Mouse (Mus musculus) lung, postnatal 0 days (tissue): ENCODE measurements at regions not wholly inside any gene's neighbourhood (a gene's known extent, or its start where the extent isn't known, plus 50 kb on each side); places are given as distances from the start of the nearest gene placed in this dataset.

Source experiments
- ATAC-seq: fragments of 200-750 bp; cut with Nextera tagmentation; 2 replicates; pipeline ENCODE4 v1.8.0; 2017; ENCODE audit warnings: moderate library complexity
- DNase-seq: peaks from one replicate; pipeline ENCODE4 v3.0.0-alpha.2; 2016; ENCODE audit warnings: low spot score
- H3K27ac ChIP-seq: fragments of 300-500 bp; sonication (generic); 2 replicates; pipeline ENCODE4 v1.5.1; 2014; ENCODE audit warnings: antibody characterized with exemption, mild to moderate bottlenecking, low read length, mixed read lengths
- H3K27me3 ChIP-seq: fragments of 300-500 bp; sonication (generic); replicated peaks from 2 replicates; pipeline ENCODE4 v1.6.1; 2014; ENCODE audit warnings: low read length, mixed read lengths; ENCODE audit not compliant: insufficient read depth
- H3K36me3 ChIP-seq: fragments of 300-500 bp; sonication (generic); 2 replicates; pipeline ENCODE4 v1.6.1; 2014; ENCODE audit warnings: low read length, mixed read lengths; ENCODE audit not compliant: insufficient read depth
- H3K4me1 ChIP-seq: fragments of 300-500 bp; sonication (generic); 2 replicates; pipeline ENCODE4 v1.6.1; 2014; ENCODE audit warnings: antibody characterized with exemption, low read depth, low read length, mixed read lengths; ENCODE audit not compliant: insufficient read depth
- H3K4me2 ChIP-seq: fragments of 300-500 bp; sonication (generic); replicated peaks from 2 replicates; pipeline ENCODE4 v1.6.1; 2014; ENCODE audit warnings: low read depth, mild to moderate bottlenecking, low read length, moderate library complexity, mixed read lengths
- H3K4me3 ChIP-seq: fragments of 300-500 bp; sonication (generic); 2 replicates; pipeline ENCODE4 v1.5.1; 2014; ENCODE audit warnings: low read depth, low read length
- H3K9ac ChIP-seq: fragments of 300-500 bp; sonication (generic); replicated peaks from 2 replicates; pipeline ENCODE4 v1.6.1; 2014; ENCODE audit warnings: low read depth, mild to moderate bottlenecking
- H3K9me3 ChIP-seq: fragments of 300-500 bp; sonication (generic); 2 replicates; pipeline ENCODE4 v1.6.1; 2016; ENCODE audit warnings: low read length, mixed read lengths
- CTCF ChIP-seq: IDR thresholded peaks from 2 replicates; pipeline ENCODE4 v1.5.1; 2016; ENCODE audit warnings: antibody characterized with exemption, mild to moderate bottlenecking
- EP300 ChIP-seq: IDR thresholded peaks from 2 replicates; pipeline ENCODE4 v1.6.1; 2016; ENCODE audit warnings: antibody characterized with exemption, mild to moderate bottlenecking, control low read depth
- WGBS: fragments of 180-500 bp; shearing (Covaris S2); extraction: QIAGEN DNeasy Blood & Tissue Kit; methylation state at CpG from one replicate; pipeline ENCODE4 v1.1.7; 2014; 5-methylcytosine and 5-hydroxymethylcytosine counted together

GRCm38 (mm10) chr12:29232492-29233447 is 295.4 kb upstream of the Myt1l start:
- no peak for TF ChIP-seq CTCF
- TF ChIP-seq EP300 = no peak

GRCm38 (mm10) chr12:29236496-29236895 is 291.7 kb upstream of the Myt1l start:
- no peaks in the 10 kb centered on the region for H3K27me3 ChIP-seq
- no peak overlapping the region for H3K27ac ChIP-seq
- no peaks in the 10 kb centered on the region for H3K36me3 ChIP-seq
- DNase-seq (no peak), ATAC-seq (no peak)
- no peaks in the 10 kb centered on the region for H3K9me3 ChIP-seq
- WGBS = 86% methylated on average over 2 of the region's 2 CpGs
- H3K4me1 ChIP-seq = 0 out of 2 replicates have a peak, but pooled peaks cover 5% of the 10 kb centered on the region
- H3K9ac ChIP-seq = no peak overlapping the region
- TF ChIP-seq CTCF = no peak
- no peak for TF ChIP-seq EP300
- no peak overlapping the region for H3K4me3 ChIP-seq
- no peak overlapping the region for H3K4me2 ChIP-seq

More at GRCm38 (mm10) chr12:29232492-29233447, 295.4 kb upstream of the Myt1l start:
- Histone ChIP-seq H3K9me3 (no peaks in the 10 kb centered on the region), H3K4me3 (no peak overlapping the region), H3K27me3 (no peaks in the 10 kb centered on the region), H3K4me1 (no peaks in the 10 kb centered on the region), H3K9ac (no peak overlapping the region), H3K4me2 (no peak overlapping the region), H3K36me3 (no peaks in the 10 kb centered on the region), H3K27ac (no peak overlapping the region)
- no peak for DNase-seq
- WGBS = 28% methylated on average over 16 of the region's 16 CpGs
- no peak for ATAC-seq

DNA sequence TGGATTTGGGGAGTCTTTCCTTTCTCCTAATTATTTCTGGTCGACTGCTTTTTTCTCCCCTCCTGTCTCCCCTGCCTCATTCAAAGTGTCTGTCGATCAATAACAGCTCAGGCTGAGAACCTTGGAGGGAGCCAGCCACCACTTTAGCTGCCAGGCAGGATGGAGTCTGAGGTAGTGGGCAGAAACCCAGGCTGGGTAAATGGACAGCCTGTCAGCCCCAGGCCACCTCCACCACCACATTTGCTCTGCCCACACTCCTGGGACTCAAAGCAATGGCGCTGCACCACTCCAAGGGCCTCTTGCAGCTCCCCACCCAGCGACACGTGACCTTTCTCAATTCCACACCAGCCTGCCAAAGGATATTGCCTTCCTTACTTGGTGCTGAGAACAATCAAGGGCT is 290.7 kb upstream of the Myt1l start:
- Histone ChIP-seq H3K4me1 (0 out of 2 replicates have a peak, but pooled peaks cover 5% of the 10 kb centered on the region), H3K27me3 (no peaks in the 10 kb centered on the region), H3K4me3 (no peak overlapping the region), H3K9ac (no peak overlapping the region), H3K4me2 (no peak overlapping the region), H3K27ac (no peak overlapping the region), H3K9me3 (no peaks in the 10 kb centered on the region), H3K36me3 (no peaks in the 10 kb centered on the region)
- 37% methylated on average over 5 of the region's 5 CpGs for WGBS
- TF ChIP-seq EP300 = no peak
- TF ChIP-seq CTCF = no peak
- no peak for ATAC-seq
- DNase-seq = peak; percentile 17

DNA sequence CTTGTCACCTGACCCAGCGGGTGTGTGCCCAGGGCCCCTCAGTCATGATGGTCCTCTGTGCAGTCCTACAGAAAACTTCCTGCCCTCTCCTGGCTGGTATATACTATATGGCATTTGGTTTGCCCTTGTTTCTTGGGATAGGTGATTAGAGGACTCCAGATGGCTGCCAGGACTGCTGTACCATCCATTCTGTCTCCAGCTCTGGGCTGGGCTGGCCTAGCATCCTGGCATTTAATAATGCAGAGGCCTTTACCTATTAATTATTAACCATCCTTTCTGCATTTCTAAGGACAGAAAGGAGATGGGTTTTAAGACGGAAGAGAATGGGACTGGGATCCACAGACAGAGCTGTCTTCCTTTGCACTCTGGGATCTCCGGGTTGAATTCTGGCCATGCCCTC is 288.7 kb upstream of the Myt1l start:
- no peaks in the 10 kb centered on the region for H3K9me3 ChIP-seq
- ATAC-seq (no peak), DNase-seq (no peak)
- 52% methylated on average over 3 of the region's 3 CpGs for WGBS
- H3K27me3 ChIP-seq = no peaks in the 10 kb centered on the region
- no peaks in the 10 kb centered on the region for H3K36me3 ChIP-seq
- H3K4me1 ChIP-seq = 0 out of 2 replicates have a peak, but pooled peaks cover 5% of the 10 kb centered on the region
- TF ChIP-seq CTCF (no peak), EP300 (no peak)
- no peak overlapping the region for H3K4me3 ChIP-seq
- no peak overlapping the region for H3K9ac ChIP-seq
- H3K4me2 ChIP-seq = no peak overlapping the region
- H3K27ac ChIP-seq = no peak overlapping the region

DNA sequence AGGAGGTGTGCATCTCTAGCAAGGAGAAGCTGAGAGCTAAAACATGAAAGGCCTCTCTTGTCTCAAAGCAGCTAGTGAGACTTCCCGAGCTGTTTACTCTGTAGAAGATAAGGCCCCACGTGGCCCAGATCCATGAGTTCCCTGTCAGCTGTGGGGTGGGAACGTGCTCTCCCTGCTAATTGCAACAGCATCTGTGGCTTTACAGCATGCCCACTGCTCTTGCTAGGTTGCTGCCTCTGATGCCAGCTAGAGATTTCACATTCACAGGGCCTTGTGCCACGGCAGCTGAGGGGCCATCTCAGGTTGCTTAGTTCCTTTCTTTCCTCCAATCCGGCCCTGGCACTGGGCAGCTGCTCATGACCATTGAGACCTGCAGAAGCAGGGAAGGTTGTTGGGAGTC is 288.2 kb upstream of the Myt1l start:
- 0 out of 2 replicates have a peak, but pooled peaks cover 5% of the 10 kb centered on the region for H3K4me1 ChIP-seq
- no peak for DNase-seq
- no peak for TF ChIP-seq EP300
- no peak for TF ChIP-seq CTCF
- WGBS = 10% methylated on average over 5 of the region's 5 CpGs
- H3K27me3 ChIP-seq = no peaks in the 10 kb centered on the region
- H3K27ac ChIP-seq = no peak overlapping the region
- H3K4me2 ChIP-seq = no peak overlapping the region
- H3K9me3 ChIP-seq = no peaks in the 10 kb centered on the region
- no peak overlapping the region for H3K9ac ChIP-seq
- no peaks in the 10 kb centered on the region for H3K36me3 ChIP-seq
- H3K4me3 ChIP-seq = no peak overlapping the region
- no peak for ATAC-seq

DNA sequence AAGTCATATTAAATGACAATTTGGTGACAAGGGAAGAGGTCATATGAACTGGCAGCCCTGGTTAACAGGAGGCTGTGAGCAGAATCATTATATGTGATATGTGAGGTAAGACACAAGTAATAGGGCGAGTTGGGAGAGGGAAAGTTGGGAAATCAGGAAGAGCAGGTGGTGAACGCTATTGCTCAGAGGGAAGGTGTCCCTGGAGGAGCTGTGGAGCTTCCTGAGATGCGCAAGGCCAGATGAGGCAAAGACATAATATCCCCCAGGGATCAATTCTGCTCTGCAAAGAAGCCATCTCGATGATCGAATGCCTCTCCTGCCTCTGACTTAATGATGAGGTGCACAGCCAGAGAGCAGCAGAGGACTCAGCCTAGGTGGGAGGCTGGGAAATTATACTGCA is 285.1 kb upstream of the Myt1l start:
- Histone ChIP-seq H3K4me1 (0 out of 2 replicates have a peak, but pooled peaks cover 5% of the 10 kb centered on the region), H3K4me2 (no peak overlapping the region), H3K4me3 (no peak overlapping the region), H3K9ac (no peak overlapping the region), H3K27ac (no peak overlapping the region), H3K27me3 (no peaks in the 10 kb centered on the region), H3K36me3 (no peaks in the 10 kb centered on the region), H3K9me3 (no peaks in the 10 kb centered on the region)
- no peak for DNase-seq
- no peak for ATAC-seq
- TF ChIP-seq EP300 = no peak
- no peak for TF ChIP-seq CTCF
- WGBS = 71% methylated on average over 5 of the region's 5 CpGs
